Mouse (Mus musculus) mature B cell (primary cell): ENCODE measurements around the gene Itga1.

Experiments used
- in situ Hi-C: fragments of 300-500 bp; cut with MboI; formaldehyde crosslinking; loops from 2 replicates; pipeline ENCODE4 v1.14.3; 2019

Itga1 gene

GRCm38 (mm10) chr13:115101355-115102191, at the start of gene Itga1, which contains the start of gene Gm49395:
TSS of gene Itga1 (minus strand) at chr13:115101964.
TSS of gene Gm49395 (minus strand) at chr13:115101921.
- in situ Hi-C loops: no loop called here

- in situ Hi-C loops: no loop called here
Observed at GRCm38 (mm10) chr13:115150602-115151001, 48.8 kb upstream of the Itga1 start.

GRCm38 (mm10) chr13:115149849-115150248, 48.1 kb upstream of the Itga1 start:
- in situ Hi-C loops: no loop called here

GRCm38 (mm10) chr13:115143575-115143974, 41.8 kb upstream of the Itga1 start:
- in situ Hi-C loops: no loop called here

GRCm38 (mm10) chr13:115142066-115142465, 40.3 kb upstream of the Itga1 start:
- in situ Hi-C loops: no loop called here

- in situ Hi-C loops: no loop called here
Observed at GRCm38 (mm10) chr13:115138513-115138912, 36.7 kb upstream of the Itga1 start.

GRCm38 (mm10) chr13:115136761-115137160, 35.0 kb upstream of the Itga1 start:
- in situ Hi-C loops: no loop called here

GRCm38 (mm10) chr13:115132435-115132834, 30.7 kb upstream of the Itga1 start:
- in situ Hi-C loops: no loop called here

- in situ Hi-C loops: no loop called here
Observed at GRCm38 (mm10) chr13:115131381-115131780, 29.6 kb upstream of the Itga1 start.

GRCm38 (mm10) chr13:115130035-115130434, 28.3 kb upstream of the Itga1 start:
- in situ Hi-C loops: no loop called here

GRCm38 (mm10) chr13:115127826-115128225, 26.1 kb upstream of the Itga1 start:
- in situ Hi-C loops: no loop called here

GRCm38 (mm10) chr13:115126534-115126933, 24.8 kb upstream of the Itga1 start:
- in situ Hi-C loops: no loop called here

- in situ Hi-C loops: no loop called here
Observed at GRCm38 (mm10) chr13:115125130-115125529, 23.4 kb upstream of the Itga1 start.

GRCm38 (mm10) chr13:115124521-115124920, 22.8 kb upstream of the Itga1 start:
- in situ Hi-C loops: no loop called here

GRCm38 (mm10) chr13:115118756-115119155, 17.0 kb upstream of the Itga1 start:
- in situ Hi-C loops: no loop called here

GRCm38 (mm10) chr13:115118195-115118594, 16.4 kb upstream of the Itga1 start:
- in situ Hi-C loops: no loop called here

GRCm38 (mm10) chr13:115116930-115117621, 15.3 kb upstream of the Itga1 start:
- in situ Hi-C loops: no loop called here

- in situ Hi-C loops: no loop called here
Observed at GRCm38 (mm10) chr13:115109628-115110027, 7.9 kb upstream of the Itga1 start.

- in situ Hi-C loops: no loop called here
Observed at GRCm38 (mm10) chr13:115107436-115107835, 5.7 kb upstream of the Itga1 start.

- in situ Hi-C loops: no loop called here
Observed at GRCm38 (mm10) chr13:115106183-115106582, 4.4 kb upstream of the Itga1 start.

- in situ Hi-C loops: no loop called here
Observed at GRCm38 (mm10) chr13:115102754-115103153, 990 bp upstream of the Itga1 start.

- in situ Hi-C loops: no loop called here
Observed at GRCm38 (mm10) chr13:115100381-115101177, 1.2 kb downstream of the Itga1 start.
